Mouse (Mus musculus): Measurements from ENCODE around the gene Coa4. TPM values are rescaled to one million over a fixed set of nuclear protein-coding genes. Genes with fewer than 3 reads are reported as not detected.

Coa4 gene
- polyA plus RNA-seq, 1 experiment from 2014 or later, result 18.6 TPM

- Histone ChIP-seq H3K27me3 (ENCODE audit: control insufficient read depth, insufficient read depth, low read length) (no peaks in the 10 kb centered on the region), H3K9ac (ENCODE audit: low read length) (peak overlapping the region; percentile 80; the same call in 1 of the 2 replicates), H3K4me1 (replicated peaks; ENCODE audit: control insufficient read depth, insufficient read depth, low read length) (no peaks in the 10 kb centered on the region), H3K9me3 (ENCODE audit: control insufficient read depth, low read length) (no peaks in the 10 kb centered on the region), H3K4me2 (ENCODE audit: low read depth, low read length, severe bottlenecking) (peak overlapping the region; percentile 68), H3K36me3 (ENCODE audit: control insufficient read depth, insufficient read depth, low read length) (no peaks in the 10 kb centered on the region; the same call in 1 of the 2 replicates), H3K4me3 (ENCODE audit: low read depth, low read length) (peak overlapping the region; percentile 71), H3K27ac (ENCODE audit: low read depth, low read length) (no peak overlapping the region)
- WGBS, result 38% methylated on average over 7 of the region's 7 CpGs
- DNase-seq (ENCODE audit: low spot score) (no peak), ATAC-seq (replicated peaks; ENCODE audit: low FRiP score) (peak; percentile 9; the same call in 1 of the 2 replicates)
Measured at GRCm38 (mm10) chr7:100537519-100537902, 640 bp downstream of the Coa4 start.

- no peak overlapping the region for H3K9ac ChIP-seq (ENCODE audit: low read length)
- no peaks in the 10 kb centered on the region for H3K9me3 ChIP-seq (ENCODE audit: control insufficient read depth, low read length)
- no peak overlapping the region for H3K27ac ChIP-seq (ENCODE audit: low read depth, low read length)
- H3K36me3 ChIP-seq (ENCODE audit: control insufficient read depth, insufficient read depth, low read length), result no peaks in the 10 kb centered on the region; the same call in 1 of the 2 replicates
- DNase-seq (ENCODE audit: low spot score), result no peak
- no peak overlapping the region for H3K4me3 ChIP-seq (ENCODE audit: low read depth, low read length)
- ATAC-seq (replicated peaks; ENCODE audit: low FRiP score), result no peak
- no peak overlapping the region for H3K4me2 ChIP-seq (ENCODE audit: low read depth, low read length, severe bottlenecking)
- H3K4me1 ChIP-seq (replicated peaks; ENCODE audit: control insufficient read depth, insufficient read depth, low read length), result no peaks in the 10 kb centered on the region
- 94% methylated on average over 9 of the region's 9 CpGs for WGBS
- H3K27me3 ChIP-seq (ENCODE audit: control insufficient read depth, insufficient read depth, low read length), result no peaks in the 10 kb centered on the region
Measured at GRCm38 (mm10) chr7:100539516-100539915, 2.6 kb downstream of the Coa4 start.

- 65% methylated on average over 1 of the region's 1 CpGs for WGBS
- Histone ChIP-seq H3K4me2 (ENCODE audit: low read depth, low read length, severe bottlenecking) (no peak overlapping the region), H3K27ac (ENCODE audit: low read depth, low read length) (no peak overlapping the region), H3K36me3 (ENCODE audit: control insufficient read depth, insufficient read depth, low read length) (no peaks in the 10 kb centered on the region; the same call in 1 of the 2 replicates), H3K27me3 (ENCODE audit: control insufficient read depth, insufficient read depth, low read length) (no peaks in the 10 kb centered on the region), H3K4me3 (ENCODE audit: low read depth, low read length) (no peak overlapping the region), H3K9ac (ENCODE audit: low read length) (no peak overlapping the region), H3K4me1 (replicated peaks; ENCODE audit: control insufficient read depth, insufficient read depth, low read length) (no peaks in the 10 kb centered on the region), H3K9me3 (ENCODE audit: control insufficient read depth, low read length) (no peaks in the 10 kb centered on the region)
- no peak for ATAC-seq (replicated peaks; ENCODE audit: low FRiP score)
- DNase-seq (ENCODE audit: low spot score), result no peak
Measured at GRCm38 (mm10) chr7:100544437-100544836, 7.6 kb downstream of the Coa4 start.

- H3K36me3 ChIP-seq (ENCODE audit: control insufficient read depth, insufficient read depth, low read length), result no peaks in the 10 kb centered on the region
- no peaks in the 10 kb centered on the region for H3K4me1 ChIP-seq (replicated peaks; ENCODE audit: control insufficient read depth, insufficient read depth, low read length)
- no peak overlapping the region for H3K9ac ChIP-seq (ENCODE audit: low read length)
- no peaks in the 10 kb centered on the region for H3K27me3 ChIP-seq (ENCODE audit: control insufficient read depth, insufficient read depth, low read length)
- H3K27ac ChIP-seq (ENCODE audit: low read depth, low read length), result no peak overlapping the region
- H3K4me3 ChIP-seq (ENCODE audit: low read depth, low read length), result no peak overlapping the region
- DNase-seq (ENCODE audit: low spot score), result no peak
- 85% methylated on average over 4 of the region's 4 CpGs for WGBS
- no peak for ATAC-seq (replicated peaks; ENCODE audit: low FRiP score)
- no peaks in the 10 kb centered on the region for H3K9me3 ChIP-seq (ENCODE audit: control insufficient read depth, low read length)
- H3K4me2 ChIP-seq (ENCODE audit: low read depth, low read length, severe bottlenecking), result no peak overlapping the region
Measured at GRCm38 (mm10) chr7:100547631-100548030, 10.8 kb downstream of the Coa4 start.

- Histone ChIP-seq H3K4me3 (ENCODE audit: low read depth, low read length) (no peak overlapping the region), H3K27me3 (ENCODE audit: control insufficient read depth, insufficient read depth, low read length) (no peaks in the 10 kb centered on the region), H3K4me1 (replicated peaks; ENCODE audit: control insufficient read depth, insufficient read depth, low read length) (no peaks in the 10 kb centered on the region), H3K9ac (ENCODE audit: low read length) (no peak overlapping the region), H3K27ac (ENCODE audit: low read depth, low read length) (no peak overlapping the region), H3K4me2 (ENCODE audit: low read depth, low read length, severe bottlenecking) (no peak overlapping the region), H3K36me3 (ENCODE audit: control insufficient read depth, insufficient read depth, low read length) (no peaks in the 10 kb centered on the region), H3K9me3 (ENCODE audit: control insufficient read depth, low read length) (no peaks in the 10 kb centered on the region)
- ATAC-seq (replicated peaks; ENCODE audit: low FRiP score), result no peak
- no peak for DNase-seq (ENCODE audit: low spot score)
- WGBS, result 90% methylated on average over 3 of the region's 3 CpGs
Measured at GRCm38 (mm10) chr7:100549796-100550195, 12.9 kb downstream of the Coa4 start.

GRCm38 (mm10) chr7:100550338-100551007, 13.6 kb downstream of the Coa4 start:
- no peaks in the 10 kb centered on the region for H3K36me3 ChIP-seq (ENCODE audit: control insufficient read depth, insufficient read depth, low read length)
- H3K4me3 ChIP-seq (ENCODE audit: low read depth, low read length), result no peak overlapping the region
- H3K4me2 ChIP-seq (ENCODE audit: low read depth, low read length, severe bottlenecking), result no peak overlapping the region
- DNase-seq (ENCODE audit: low spot score) (no peak), ATAC-seq (replicated peaks; ENCODE audit: low FRiP score) (no peak)
- no peaks in the 10 kb centered on the region for H3K9me3 ChIP-seq (ENCODE audit: control insufficient read depth, low read length)
- H3K4me1 ChIP-seq (replicated peaks; ENCODE audit: control insufficient read depth, insufficient read depth, low read length), result no peaks in the 10 kb centered on the region
- no peak overlapping the region for H3K27ac ChIP-seq (ENCODE audit: low read depth, low read length)
- 71% methylated on average over 5 of the region's 5 CpGs for WGBS
- H3K9ac ChIP-seq (ENCODE audit: low read length), result no peak overlapping the region
- no peaks in the 10 kb centered on the region for H3K27me3 ChIP-seq (ENCODE audit: control insufficient read depth, insufficient read depth, low read length)

- peak overlapping the region; percentile 69; the same call in 1 of the 2 replicates for H3K27ac ChIP-seq (ENCODE audit: low read depth, low read length)
- H3K9me3 ChIP-seq (ENCODE audit: control insufficient read depth, low read length), result no peaks in the 10 kb centered on the region
- DNase-seq (ENCODE audit: low spot score) (no peak), ATAC-seq (replicated peaks; ENCODE audit: low FRiP score) (no peak)
- 0 out of 2 replicates have a peak, but pooled peaks cover 2% of the 10 kb centered on the region for H3K4me1 ChIP-seq (replicated peaks; ENCODE audit: control insufficient read depth, insufficient read depth, low read length)
- H3K9ac ChIP-seq (ENCODE audit: low read length), result no peak overlapping the region
- no peaks in the 10 kb centered on the region for H3K27me3 ChIP-seq (ENCODE audit: control insufficient read depth, insufficient read depth, low read length)
- WGBS, result 61% methylated on average over 5 of the region's 5 CpGs
- no peaks in the 10 kb centered on the region for H3K36me3 ChIP-seq (ENCODE audit: control insufficient read depth, insufficient read depth, low read length)
- no peak overlapping the region for H3K4me2 ChIP-seq (ENCODE audit: low read depth, low read length, severe bottlenecking)
- H3K4me3 ChIP-seq (ENCODE audit: low read depth, low read length), result no peak overlapping the region
Measured at GRCm38 (mm10) chr7:100554939-100555338, 18.1 kb downstream of the Coa4 start.

GRCm38 (mm10) chr7:100555431-100555951, 18.6 kb downstream of the Coa4 start:
- no peaks in the 10 kb centered on the region for H3K36me3 ChIP-seq (ENCODE audit: control insufficient read depth, insufficient read depth, low read length)
- H3K4me3 ChIP-seq (ENCODE audit: low read depth, low read length), result no peak overlapping the region
- peak overlapping the region; percentile 69 for H3K27ac ChIP-seq (ENCODE audit: low read depth, low read length)
- WGBS, result 29% methylated on average over 13 of the region's 13 CpGs
- H3K9me3 ChIP-seq (ENCODE audit: control insufficient read depth, low read length), result no peaks in the 10 kb centered on the region
- 0 out of 2 replicates have a peak, but pooled peaks cover 2% of the 10 kb centered on the region for H3K4me1 ChIP-seq (replicated peaks; ENCODE audit: control insufficient read depth, insufficient read depth, low read length)
- H3K4me2 ChIP-seq (ENCODE audit: low read depth, low read length, severe bottlenecking), result 0 out of 2 replicates have a peak overlapping the region, but pooled peaks have one; percentile 3
- ATAC-seq (replicated peaks; ENCODE audit: low FRiP score), result peak; percentile 66
- peak overlapping the region; percentile 39 for H3K9ac ChIP-seq (ENCODE audit: low read length)
- no peaks in the 10 kb centered on the region for H3K27me3 ChIP-seq (ENCODE audit: control insufficient read depth, insufficient read depth, low read length)
- peak; percentile 58 for DNase-seq (ENCODE audit: low spot score)

GRCm38 (mm10) chr7:100557241-100557640, 20.4 kb downstream of the Coa4 start:
- no peak overlapping the region for H3K27ac ChIP-seq (ENCODE audit: low read depth, low read length)
- no peaks in the 10 kb centered on the region for H3K9me3 ChIP-seq (ENCODE audit: control insufficient read depth, low read length)
- H3K9ac ChIP-seq (ENCODE audit: low read length), result no peak overlapping the region
- H3K27me3 ChIP-seq (ENCODE audit: control insufficient read depth, insufficient read depth, low read length), result no peaks in the 10 kb centered on the region
- 90% methylated on average over 5 of the region's 5 CpGs for WGBS
- DNase-seq (ENCODE audit: low spot score) (no peak), ATAC-seq (replicated peaks; ENCODE audit: low FRiP score) (no peak)
- H3K4me3 ChIP-seq (ENCODE audit: low read depth, low read length), result no peak overlapping the region
- H3K4me1 ChIP-seq (replicated peaks; ENCODE audit: control insufficient read depth, insufficient read depth, low read length), result 0 out of 2 replicates have a peak, but pooled peaks cover 2% of the 10 kb centered on the region
- H3K4me2 ChIP-seq (ENCODE audit: low read depth, low read length, severe bottlenecking), result no peak overlapping the region
- H3K36me3 ChIP-seq (ENCODE audit: control insufficient read depth, insufficient read depth, low read length), result no peaks in the 10 kb centered on the region

Measured in forebrain, embryonic 11.5 days (tissue).